Mouse (Mus musculus) mature B cell (primary cell): ENCODE measurements around the gene AC161166.1.
"Not testable (repeated sequence)": the region's sequence is repeated elsewhere in the genome, so short reads cannot be mapped to it uniquely, and the experiment has no call there.

Experiments
- in situ Hi-C: fragments of 300-500 bp; cut with MboI; formaldehyde crosslinking; loops from 2 replicates; pipeline ENCODE4 v1.14.3; 2019

The AC161166.1 gene

GRCm38 (mm10) chr7:24525686-24526420, 13.6 kb upstream of the AC161166.1 start:
- in situ Hi-C loops = no loop called here

GRCm38 (mm10) chr7:24524978-24525377, 12.7 kb upstream of the AC161166.1 start:
- in situ Hi-C loops = no loop called here

- in situ Hi-C loops = no loop called here
Measured at GRCm38 (mm10) chr7:24523723-24524122, 11.5 kb upstream of the AC161166.1 start.

- in situ Hi-C loops = no loop called here
Measured at GRCm38 (mm10) chr7:24522805-24523204, 10.6 kb upstream of the AC161166.1 start.

- in situ Hi-C loops = not testable (repeated sequence)
Measured at GRCm38 (mm10) chr7:24520054-24520453, 7.8 kb upstream of the AC161166.1 start.

- in situ Hi-C loops = no loop called here
Measured at GRCm38 (mm10) chr7:24519130-24519529, 6.9 kb upstream of the AC161166.1 start.

- in situ Hi-C loops = no loop called here
Measured at GRCm38 (mm10) chr7:24517654-24518053, 5.4 kb upstream of the AC161166.1 start.

GRCm38 (mm10) chr7:24517077-24517476, 4.8 kb upstream of the AC161166.1 start:
- in situ Hi-C loops = no loop called here

GRCm38 (mm10) chr7:24516319-24516718, 4.1 kb upstream of the AC161166.1 start:
- in situ Hi-C loops = not testable (repeated sequence)

- in situ Hi-C loops = no loop called here
Measured at GRCm38 (mm10) chr7:24507726-24508114, 4.5 kb downstream of the AC161166.1 start.

- in situ Hi-C loops = no loop called here
Measured at GRCm38 (mm10) chr7:24506838-24507725, 5.2 kb downstream of the AC161166.1 start, which contains the start of gene Zfp428. Gene Zfp428, plus strand, starts transcription at chr7:24507006.

- in situ Hi-C loops = no loop called here
Measured at GRCm38 (mm10) chr7:24506476-24506837, 5.8 kb downstream of the AC161166.1 start.

GRCm38 (mm10) chr7:24506065-24506459, 6.2 kb downstream of the AC161166.1 start:
- in situ Hi-C loops = no loop called here

GRCm38 (mm10) chr7:24505447-24506064, 6.7 kb downstream of the AC161166.1 start:
- in situ Hi-C loops = no loop called here

GRCm38 (mm10) chr7:24504868-24505267, 7.4 kb downstream of the AC161166.1 start:
- in situ Hi-C loops = no loop called here

- in situ Hi-C loops = no loop called here
Measured at GRCm38 (mm10) chr7:24504004-24504403, 8.3 kb downstream of the AC161166.1 start.

- in situ Hi-C loops = no loop called here
Measured at GRCm38 (mm10) chr7:24501492-24501891, 10.8 kb downstream of the AC161166.1 start.

- in situ Hi-C loops = no loop called here
Measured at GRCm38 (mm10) chr7:24500929-24501328, 11.3 kb downstream of the AC161166.1 start.

- in situ Hi-C loops = no loop called here
Measured at GRCm38 (mm10) chr7:24499856-24500577, 12.2 kb downstream of the AC161166.1 start.

GRCm38 (mm10) chr7:24488303-24488702, 24.0 kb downstream of the AC161166.1 start:
- in situ Hi-C loops = no loop called here

- in situ Hi-C loops = no loop called here
Measured at GRCm38 (mm10) chr7:24487403-24487802, 24.9 kb downstream of the AC161166.1 start.

- in situ Hi-C loops = no loop called here
Measured at GRCm38 (mm10) chr7:24486654-24487130, 25.6 kb downstream of the AC161166.1 start.
